Comparison of ENCODE assay signal across 11 mouse cellular contexts in genomic region chr12:75448921-75449320, GRCm38 (mm10). TPM values are rescaled to one million over a fixed set of nuclear protein-coding genes. Genes with fewer than 3 reads are reported as not detected.
A peak's percentile ranks its signal among the peaks of the same experiment; 100 is the strongest.
DNase-seq lines count a peak whose midpoint lies in the region; ATAC-seq and TF ChIP-seq lines count a peak whose summit lies in the region.
"Had no signal": no experiment of that assay in that cellular context is flagged by ENCODE, and none has a peak within 500 bp of the region (broad histone marks: within the 10 kb centered on the region; RNA-seq: fewer than 3 reads in every experiment).

No protein-coding gene starts in this region.

- no peak for ATAC-seq in forebrain, embryonic 11.5 days (replicated peaks; ENCODE audit: low FRiP score)
- ATAC-seq in midbrain, embryonic 15.5 days (replicated peaks), result no peak
- ATAC-seq in intestine, postnatal 0 days, result no peak

- TF ChIP-seq EP300 in MEL (IDR thresholded peaks at IDR 0.05; ENCODE audit: low read depth in 1 of 2, low read length in 2 of 2), result no peak

- no peaks in the 10 kb centered on the region for H3K79me2 ChIP-seq in MEL (ENCODE audit: control insufficient read depth, insufficient read depth, low read length, poor library complexity)

- no peak overlapping the region for H3K27ac ChIP-seq in kidney, adult 2 months (ENCODE audit: insufficient read depth, low read depth, low read length)
- H3K27ac ChIP-seq in MEL (ENCODE audit: control insufficient read depth, low read depth, low read length), result no peak overlapping the region
- no peak overlapping the region for H3K27ac ChIP-seq in forebrain, embryonic 11.5 days (ENCODE audit: low read depth, low read length)
- H3K27ac ChIP-seq in midbrain, embryonic 15.5 days, result no peak overlapping the region
- no peak overlapping the region for H3K27ac ChIP-seq in intestine, postnatal 0 days (ENCODE audit: low read depth, low read length)
- H3K27ac ChIP-seq: neural tube, embryonic 13.5 days had no signal

- H3K4me1 ChIP-seq in kidney, adult 2 months (ENCODE audit: control insufficient read depth, insufficient read depth, low read length), result peaks cover 8% of the 10 kb centered on the region; the same call in 1 of the 2 replicates
- no peaks in the 10 kb centered on the region for H3K4me1 ChIP-seq in MEL (ENCODE audit: control insufficient read depth in 1 of 2, insufficient read depth in 2 of 2, low read length in 2 of 2)
- peaks cover 10% of the 10 kb centered on the region; the same call in 1 of the 2 replicates for H3K4me1 ChIP-seq in lung, adult 2 months (ENCODE audit: control insufficient read depth, insufficient read depth, low read length)
- H3K4me1 ChIP-seq in forebrain, embryonic 11.5 days (replicated peaks; ENCODE audit: control insufficient read depth, insufficient read depth, low read length), result no peaks in the 10 kb centered on the region
- H3K4me1 ChIP-seq in midbrain, embryonic 15.5 days, result no peaks in the 10 kb centered on the region
- no peaks in the 10 kb centered on the region for H3K4me1 ChIP-seq in intestine, postnatal 0 days (replicated peaks; ENCODE audit: control insufficient read depth, insufficient read depth, low read length)
- H3K4me1 ChIP-seq: neural tube, embryonic 13.5 days had no signal

- no peak for TF ChIP-seq RAD21 in MEL (IDR thresholded peaks at IDR 0.05; ENCODE audit: low read depth, low read length)

- peaks cover 1% of the 10 kb centered on the region; the same call in 1 of the 2 replicates for H3K36me3 ChIP-seq in kidney, adult 2 months (ENCODE audit: control insufficient read depth, insufficient read depth, low read length)
- H3K36me3 ChIP-seq in MEL (ENCODE audit: control insufficient read depth in 1 of 2, insufficient read depth in 2 of 2, low read length in 2 of 2), result no peaks in the 10 kb centered on the region
- H3K36me3 ChIP-seq in forebrain, embryonic 11.5 days (ENCODE audit: control insufficient read depth, insufficient read depth, low read length), result no peaks in the 10 kb centered on the region
- peaks cover 12% of the 10 kb centered on the region for H3K36me3 ChIP-seq in midbrain, embryonic 15.5 days (replicated peaks)
- peaks cover 23% of the 10 kb centered on the region for H3K36me3 ChIP-seq in intestine, postnatal 0 days (ENCODE audit: control insufficient read depth, insufficient read depth)

- no peaks in the 10 kb centered on the region for H3K27me3 ChIP-seq in kidney, adult 2 months (replicated peaks; ENCODE audit: control insufficient read depth, insufficient read depth, low read length)
- no peaks in the 10 kb centered on the region for H3K27me3 ChIP-seq in MEL (ENCODE audit: control insufficient read depth in 1 of 2, insufficient read depth in 2 of 2, low read length in 2 of 2)
- H3K27me3 ChIP-seq in forebrain, embryonic 11.5 days (ENCODE audit: control insufficient read depth, insufficient read depth, low read length), result no peaks in the 10 kb centered on the region
- no peaks in the 10 kb centered on the region for H3K27me3 ChIP-seq in midbrain, embryonic 15.5 days (replicated peaks)
- no peaks in the 10 kb centered on the region for H3K27me3 ChIP-seq in intestine, postnatal 0 days (replicated peaks; ENCODE audit: control insufficient read depth, insufficient read depth, low read length)
- H3K27me3 ChIP-seq: neural tube, embryonic 13.5 days had no signal

- WGBS in kidney, adult 2 months, result 68% methylated on average over 5 of the region's 5 CpGs
- WGBS in lung, adult 2 months, result 22% methylated on average over 5 of the region's 5 CpGs
- WGBS in forebrain, embryonic 11.5 days, result 93% methylated on average over 5 of the region's 5 CpGs
- WGBS in midbrain, embryonic 15.5 days, result 92% methylated on average over 5 of the region's 5 CpGs
- 73% methylated on average over 5 of the region's 5 CpGs for WGBS in intestine, postnatal 0 days

- H3K9ac ChIP-seq in MEL (ENCODE audit: control insufficient read depth, low read depth, low read length, poor library complexity, severe bottlenecking), result no peak overlapping the region
- H3K9ac ChIP-seq in forebrain, embryonic 11.5 days (ENCODE audit: low read length), result no peak overlapping the region
- no peak overlapping the region for H3K9ac ChIP-seq in midbrain, embryonic 15.5 days
- H3K9ac ChIP-seq in intestine, postnatal 0 days (ENCODE audit: low read depth, low read length), result no peak overlapping the region
- H3K9ac ChIP-seq: neural tube, embryonic 13.5 days had no signal

- no peak for TF ChIP-seq CTCF in kidney, adult 2 months (conservative IDR thresholded peaks at IDR 0.05; ENCODE audit: insufficient read depth, insufficient read length, low read depth, low read length)
- no peak for TF ChIP-seq CTCF in MEL (IDR thresholded peaks at IDR 0.05 in 2 of 3, conservative IDR thresholded peaks at IDR 0.05 in 1 of 3; ENCODE audit: control insufficient read depth in 1 of 3, insufficient read depth in 1 of 3, low read depth in 2 of 3, low read length in 3 of 3, poor library complexity in 1 of 3, severe bottlenecking in 1 of 3)
- no peak for TF ChIP-seq CTCF in lung, adult 2 months (IDR thresholded peaks at IDR 0.05; ENCODE audit: insufficient read depth, low read length)
- no peak for TF ChIP-seq CTCF in intestine, postnatal 0 days (IDR thresholded peaks at IDR 0.05; ENCODE audit: low read depth)

- intact Hi-C loops in gastrocnemius, postnatal 14 days (cut with DNase I; ENCODE audit: low total_unique reads), result no loop called here

- H3K4me2 ChIP-seq in forebrain, embryonic 11.5 days (ENCODE audit: low read depth, low read length, severe bottlenecking), result no peak overlapping the region
- H3K4me2 ChIP-seq in midbrain, embryonic 15.5 days, result no peak overlapping the region
- no peak overlapping the region for H3K4me2 ChIP-seq in intestine, postnatal 0 days (replicated peaks; ENCODE audit: low read depth)
- H3K4me2 ChIP-seq: neural tube, embryonic 13.5 days had no signal

- no peaks in the 10 kb centered on the region for H3K9me3 ChIP-seq in MEL (replicated peaks; ENCODE audit: insufficient read depth, low read length)
- no peaks in the 10 kb centered on the region for H3K9me3 ChIP-seq in forebrain, embryonic 11.5 days (ENCODE audit: control insufficient read depth, low read length)
- H3K9me3 ChIP-seq in midbrain, embryonic 15.5 days, result no peaks in the 10 kb centered on the region
- no peaks in the 10 kb centered on the region for H3K9me3 ChIP-seq in intestine, postnatal 0 days (ENCODE audit: control insufficient read depth)
- H3K9me3 ChIP-seq: neural tube, embryonic 13.5 days had no signal

- DNase-seq in kidney, adult 2 months, result peak; percentile 60
- DNase-seq in kidney, adult 11 months, result no peak
- DNase-seq in MEL (ENCODE audit: low read depth, low spot score), result peak; percentile 32
- DNase-seq in gastrocnemius, postnatal 14 days, result peak; percentile 36
- DNase-seq in lung, adult 2 months, result peak; percentile 44
- DNase-seq in forebrain, embryonic 11.5 days (ENCODE audit: low spot score), result no peak

- no peak overlapping the region for H3K4me3 ChIP-seq in kidney, adult 2 months (ENCODE audit: insufficient read depth, low read depth, low read length)
- H3K4me3 ChIP-seq in MEL (ENCODE audit: control insufficient read depth in 1 of 2, insufficient read depth in 1 of 2, low read depth in 2 of 2, low read length in 2 of 2), result no peak overlapping the region
- no peak overlapping the region for H3K4me3 ChIP-seq in lung, adult 2 months (replicated peaks; ENCODE audit: extremely low read depth, low read depth, low read length)
- H3K4me3 ChIP-seq in forebrain, embryonic 11.5 days (ENCODE audit: low read depth, low read length), result no peak overlapping the region
- no peak overlapping the region for H3K4me3 ChIP-seq in midbrain, embryonic 15.5 days
- no peak overlapping the region for H3K4me3 ChIP-seq in intestine, postnatal 0 days (ENCODE audit: low read depth, low read length)
- H3K4me3 ChIP-seq: neural tube, embryonic 13.5 days had no signal

- TF ChIP-seq POLR2A in kidney, adult 2 months (IDR thresholded peaks at IDR 0.05; ENCODE audit: low read depth, low read length), result no peak
- no peak for TF ChIP-seq POLR2A in MEL (IDR thresholded peaks at IDR 0.05; ENCODE audit: control insufficient read depth in 1 of 2, insufficient read depth in 1 of 2, low read depth in 1 of 2, low read length in 2 of 2, poor library complexity in 1 of 2)
- TF ChIP-seq POLR2A in lung, adult 2 months (IDR thresholded peaks at IDR 0.05; ENCODE audit: borderline replicate concordance, extremely low read depth, low read depth, low read length), result no peak

TF ChIP-seq in MEL, 35 proteins besides CTCF, POLR2A, EP300 and RAD21:
- TF ChIP-seq E2F4 (IDR thresholded peaks at IDR 0.05; ENCODE audit: borderline replicate concordance, low read depth, low read length) (no peak), ZKSCAN1 (IDR thresholded peaks at IDR 0.05; ENCODE audit: low read depth, low read length) (no peak), RCOR1 (IDR thresholded peaks at IDR 0.05; ENCODE audit: low read depth, low read length) (no peak), MYC (IDR thresholded peaks at IDR 0.05; ENCODE audit: low read depth, low read length) (no peak), NELFE (IDR thresholded peaks at IDR 0.05; ENCODE audit: low read depth, low read length) (no peak), TCF12 (IDR thresholded peaks at IDR 0.05; ENCODE audit: low read depth, low read length) (no peak), MYB (IDR thresholded peaks at IDR 0.05; ENCODE audit: low read depth, low read length) (no peak), TAL1 (IDR thresholded peaks at IDR 0.05; ENCODE audit: low read length) (no peak), GABPA (IDR thresholded peaks at IDR 0.05; ENCODE audit: low read depth, low read length) (no peak), CHD1 (IDR thresholded peaks at IDR 0.05; ENCODE audit: low read depth, low read length) (no peak)

RNA-seq across cellular contexts. Expression of gene Gphb5, which starts 32.3 kb away (rescaled TPM):
- polyA plus RNA-seq in kidney, adult 2 months (2012; rRNA removed), result not detected in 2 replicates
- not detected in 2 replicates for total RNA-seq in MEL (2012; rRNA removed)
- polyA plus RNA-seq in MEL (2012; ENCODE audit: insufficient read depth in 1 of 2, insufficient read length in 2 of 2, low read depth in 1 of 2, low replicate concordance in 2 of 2, missing spikeins in 1 of 2), result not detected
- not detected for total RNA-seq in gastrocnemius, postnatal 14 days (2021)
- not detected in 2 replicates for polyA plus RNA-seq in lung, adult 2 months (2012; rRNA removed)
- not detected in 2 replicates for polyA plus RNA-seq in forebrain, embryonic 11.5 days (2014; fragmentation: Nextera tagmentation; extraction: Ambion mirVana)
- polyA plus RNA-seq in midbrain, embryonic 15.5 days (2015; fragmentation: Nextera tagmentation; extraction: Ambion mirVana), result not detected in 2 replicates
- not detected in 2 replicates for polyA plus RNA-seq in intestine, postnatal 0 days (2015; fragmentation: Nextera tagmentation; extraction: Ambion mirVana)
- polyA plus RNA-seq: gonadal fat pad, adult 2 months; limb, embryonic 11.5 days; neural tube, embryonic 13.5 days had no signal

Comparison
In these comparisons a context has a peak if more than half of its experiments do, and no peak if none do; other contexts are left out.
1. DNase-seq: peak in kidney, adult 2 months (single experiment), MEL (single experiment), gastrocnemius, postnatal 14 days (single experiment) and lung, adult 2 months (single experiment); none in kidney, adult 11 months (single experiment) and forebrain, embryonic 11.5 days (single experiment).